Mouse (Mus musculus): ENCODE measurements around the gene Slc6a6.

DNA sequence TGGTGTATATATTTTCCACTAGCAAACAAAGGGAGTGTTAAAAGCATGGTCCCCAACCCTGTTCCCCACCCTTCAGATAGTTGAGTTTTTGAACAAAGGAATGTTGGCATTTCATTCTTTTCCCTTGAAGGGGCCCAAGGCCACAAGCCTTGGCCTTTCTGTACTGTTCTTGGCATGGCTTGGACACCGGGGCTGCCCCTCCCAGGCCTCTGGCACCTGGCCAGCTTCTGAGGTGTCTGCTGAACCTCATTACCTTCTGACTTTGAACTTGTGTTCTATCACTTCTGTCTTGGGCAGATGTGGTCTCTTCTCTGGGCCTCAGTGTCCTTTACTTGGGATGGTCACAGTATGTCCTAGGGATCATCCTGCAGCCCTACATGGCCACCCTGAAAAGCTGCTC is 43.5 kb downstream of the Slc6a6 start:
- TF ChIP-seq CTCF (IDR thresholded peaks at IDR 0.05; ENCODE audit: insufficient read depth, low read depth, low read length) (no peak), POLR2A (IDR thresholded peaks at IDR 0.05; ENCODE audit: insufficient read depth, low read depth, low read length) (no peak)

All from olfactory bulb, adult 2 months (tissue).